Mouse (Mus musculus) monocyte, adult 2 months (primary cell): ENCODE data around the gene Pex14.

ENCODE experiments used
- DNase-seq, 2 experiments: peaks; one replicate each; pipeline ENCODE4 v3.0.0; 2022; ENCODE audit warnings: low spot score in 2 of 2, low read depth in 1 of 2

Pex14 gene

GRCm38 (mm10) chr4:148990038-148990437 lies 109.6 kb downstream of the Pex14 start:
- DNase-seq = no peak

GRCm38 (mm10) chr4:148985541-148986476 lies 113.9 kb downstream of the Pex14 start:
- no peak for DNase-seq

GRCm38 (mm10) chr4:148984701-148985540 lies 114.8 kb downstream of the Pex14 start:
- no peak for DNase-seq

- no peak for DNase-seq
Measured at GRCm38 (mm10) chr4:148982274-148982673, 117.4 kb downstream of the Pex14 start.

DNA sequence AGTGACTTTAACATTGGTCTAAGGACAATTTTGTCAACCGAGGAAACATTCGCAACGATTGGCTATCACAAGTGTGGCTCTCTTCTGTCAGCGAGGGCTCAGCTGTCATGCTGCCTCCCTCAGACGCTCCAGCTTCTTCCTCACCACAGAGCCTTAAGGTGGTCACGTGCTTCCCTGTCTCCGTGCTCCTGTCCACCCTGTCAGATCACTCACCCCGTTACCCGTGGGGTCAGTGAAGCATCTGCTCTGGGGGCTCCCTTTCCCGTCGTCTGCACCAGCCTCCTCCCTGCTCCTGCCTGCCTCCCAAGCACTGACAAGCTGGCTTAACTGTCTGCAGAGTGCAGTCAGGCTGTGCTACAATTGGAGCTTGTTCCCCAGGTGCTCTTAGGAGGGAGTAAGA lies 119.8 kb downstream of the Pex14 start:
- DNase-seq = no peak

GRCm38 (mm10) chr4:148978926-148979325 lies 120.8 kb downstream of the Pex14 start:
- DNase-seq = no peak

GRCm38 (mm10) chr4:148978221-148978855 lies 121.3 kb downstream of the Pex14 start:
- DNase-seq = no peak

DNA sequence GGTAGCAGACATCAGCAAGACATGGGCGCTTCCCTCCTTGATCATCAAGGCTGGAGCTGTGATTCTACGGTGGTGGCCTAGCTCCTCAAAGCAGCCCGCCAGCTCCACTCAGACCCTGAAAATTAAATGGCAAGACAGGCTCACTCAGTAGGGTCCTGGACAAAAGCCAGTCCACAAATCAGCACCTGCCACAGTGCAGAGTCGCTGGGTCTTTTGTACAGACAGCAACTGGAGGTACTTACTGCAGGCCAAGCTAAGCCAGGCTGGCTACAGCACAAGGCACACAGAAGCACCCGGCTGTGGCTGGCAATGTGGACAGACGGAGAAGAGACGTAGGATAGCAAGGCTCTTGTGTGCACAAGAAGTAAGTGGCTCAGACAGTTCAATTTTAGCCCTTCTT lies 124.8 kb downstream of the Pex14 start:
- no peak for DNase-seq

GRCm38 (mm10) chr4:148973387-148973786 lies 126.3 kb downstream of the Pex14 start:
- no peak for DNase-seq

GRCm38 (mm10) chr4:148972707-148973106 lies 127.0 kb downstream of the Pex14 start:
- no peak for DNase-seq

DNA sequence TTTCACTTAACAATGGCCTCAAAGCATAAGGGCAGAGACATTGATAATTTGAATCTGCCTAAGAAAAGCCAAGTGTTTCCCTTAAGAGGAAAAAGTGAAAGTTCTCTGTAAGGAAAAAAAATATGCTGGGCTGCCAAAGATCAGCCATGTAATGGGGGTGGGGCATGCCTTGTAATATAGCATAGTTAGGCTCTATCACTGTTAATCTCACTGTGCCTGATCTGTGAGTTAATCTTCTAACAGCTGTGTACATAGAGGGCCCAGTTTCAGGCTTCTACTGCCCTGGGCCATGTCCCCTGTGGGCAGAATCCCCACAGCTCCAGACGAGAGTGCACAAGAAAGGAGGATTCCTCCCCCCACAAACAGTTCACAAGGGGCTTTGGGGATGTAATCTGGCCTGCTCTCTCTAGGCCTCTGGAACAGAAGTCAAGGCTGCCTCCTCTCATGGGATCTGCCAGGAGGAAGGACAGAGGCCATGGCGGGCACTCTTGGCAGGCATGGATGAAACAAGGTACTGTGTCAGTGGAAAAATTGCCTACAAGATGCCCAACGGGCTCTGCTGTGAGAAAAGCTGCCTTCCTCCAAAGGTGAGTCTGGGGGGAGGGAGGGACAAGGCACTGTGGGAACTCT lies 127.9 kb downstream of the Pex14 start:
- no peak for DNase-seq

DNA sequence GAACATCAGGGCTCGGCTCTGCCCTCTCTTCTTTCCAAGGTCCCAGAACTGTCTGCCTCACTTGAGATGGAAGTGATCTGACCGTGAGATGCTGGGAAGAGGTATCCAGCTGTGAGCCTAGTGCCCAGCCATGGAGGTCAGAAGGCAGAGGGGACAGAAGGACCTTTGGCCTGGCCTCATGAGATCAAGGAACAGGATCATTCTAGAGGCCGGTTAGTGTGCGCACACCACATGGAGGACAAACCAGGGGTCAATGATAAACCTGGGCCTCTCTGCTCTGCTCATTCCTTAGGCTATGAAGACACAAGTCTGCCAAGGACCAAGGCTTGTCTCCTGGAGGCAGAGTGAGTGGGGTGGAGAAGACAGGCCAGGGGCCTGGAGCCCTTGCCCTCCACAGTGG lies 128.9 kb downstream of the Pex14 start:
- no peak for DNase-seq

DNA sequence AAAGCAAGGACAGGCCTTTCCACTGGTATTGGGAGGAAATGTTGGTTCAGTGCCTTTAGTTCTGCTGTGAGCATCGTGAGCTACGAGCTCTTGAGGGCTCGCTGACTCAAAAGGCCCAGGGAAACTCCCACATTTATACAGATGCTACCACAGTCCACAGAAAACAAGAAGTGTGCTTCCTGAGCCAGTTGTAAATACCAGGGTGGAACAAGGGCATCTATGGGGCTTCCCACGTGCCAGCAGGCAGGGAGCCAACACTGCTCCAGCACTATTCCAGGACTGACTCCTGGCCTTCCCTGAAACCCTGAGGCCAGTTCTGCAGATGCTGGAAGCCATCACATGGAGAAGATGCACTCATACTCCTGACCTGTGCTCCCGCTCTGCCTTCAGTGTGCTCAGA lies 130.1 kb downstream of the Pex14 start:
- no peak for DNase-seq

- DNase-seq = no peak
Measured at GRCm38 (mm10) chr4:148968859-148969258, 130.8 kb downstream of the Pex14 start.

DNA sequence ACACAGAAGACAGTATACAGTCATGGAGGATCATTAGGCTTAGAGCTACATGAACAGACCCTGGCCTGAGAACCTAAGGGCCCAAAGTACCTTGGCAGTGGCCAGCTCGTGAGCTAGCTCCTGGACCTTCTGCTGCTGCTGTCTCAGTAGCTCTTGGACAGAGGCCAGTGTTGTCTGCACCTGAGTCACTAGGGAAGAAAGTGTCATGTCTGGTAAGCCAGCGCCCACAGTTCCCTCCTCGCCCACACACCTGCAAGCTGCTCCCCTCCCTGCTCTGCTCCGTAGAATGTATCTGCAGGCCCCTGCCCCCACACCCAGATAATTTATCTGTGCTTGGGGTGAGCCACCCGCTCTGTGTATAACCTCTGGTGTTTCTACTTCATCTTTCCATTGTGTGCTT lies 133.5 kb downstream of the Pex14 start:
- no peak for DNase-seq

GRCm38 (mm10) chr4:148964541-148965310 lies 134.9 kb downstream of the Pex14 start:
- DNase-seq = no peak

- DNase-seq = no peak
Measured at GRCm38 (mm10) chr4:148962096-148962495, 137.6 kb downstream of the Pex14 start.

DNA sequence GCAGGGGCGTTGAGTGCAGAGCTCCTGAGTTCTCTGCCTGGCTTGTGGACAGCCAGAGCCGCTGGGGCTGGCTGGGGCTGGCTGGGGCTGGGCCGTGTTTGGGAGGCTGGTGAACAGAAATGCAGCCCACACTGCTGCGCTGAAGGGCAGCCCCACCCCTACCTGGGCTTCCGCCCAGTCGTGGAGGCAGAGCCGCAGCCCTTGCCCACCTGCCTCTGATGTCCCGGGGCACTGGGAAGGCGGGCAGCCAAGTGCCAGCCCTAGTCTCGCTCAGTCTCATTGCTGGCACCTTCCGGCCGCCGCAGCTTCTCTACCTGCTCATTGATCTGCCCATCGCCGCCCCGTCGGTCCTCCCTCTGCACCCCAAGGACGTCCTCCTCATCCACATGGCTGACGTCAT lies 138.6 kb downstream of the Pex14 start:
- DNase-seq = no peak

- no peak for DNase-seq
Measured at GRCm38 (mm10) chr4:148960011-148960410, 139.7 kb downstream of the Pex14 start.

DNA sequence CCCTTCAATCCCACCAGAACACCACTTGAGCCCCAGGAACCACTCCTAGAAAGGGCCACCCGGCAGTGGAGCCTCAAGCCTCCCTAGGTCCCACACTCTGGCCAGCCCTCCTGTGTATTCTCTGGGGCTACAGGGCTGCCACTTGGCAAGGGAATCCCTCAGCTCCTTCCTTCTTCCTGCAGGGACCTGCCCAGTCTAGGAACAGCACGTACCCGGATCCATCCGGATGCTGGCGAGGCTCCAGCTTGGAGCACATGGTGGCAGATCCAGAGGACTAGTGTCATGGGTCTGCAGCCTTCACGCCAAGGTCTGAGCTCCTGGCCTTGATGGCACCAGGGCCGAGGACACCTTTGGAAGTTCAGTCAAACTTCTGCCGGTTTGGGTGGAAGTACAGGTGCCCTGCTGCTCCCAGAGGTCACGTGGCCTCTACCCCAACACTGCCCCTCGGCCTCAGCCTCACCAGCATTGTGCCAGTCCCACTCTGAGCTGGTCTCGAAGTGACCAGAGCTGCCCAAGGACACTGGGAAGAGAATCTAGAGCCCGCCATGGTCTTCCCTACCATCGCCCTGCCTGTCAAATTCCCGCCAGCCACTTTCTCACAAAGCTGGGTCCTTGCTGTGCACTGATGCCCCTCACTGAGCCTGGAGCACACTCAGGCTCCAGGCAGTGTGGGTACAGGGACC lies 144.4 kb downstream of the Pex14 start:
- DNase-seq = no peak
